Mouse (Mus musculus) CH12.LX (cell line): ENCODE measurements at regions not wholly inside any gene's neighbourhood (a gene's known extent, or its start where the extent isn't known, plus 50 kb on each side); places are given as distances from the start of the nearest gene placed in this dataset.

Source experiments
- DNase-seq: peaks from one replicate; pipeline ENCODE4 v3.0.0-alpha.2; 2013; ENCODE audit errors: extremely low read depth
- H3K27ac ChIP-seq: 2 replicates; pipeline ENCODE4 v1.5.1; 2012; ENCODE audit warnings: low read depth, mild to moderate bottlenecking, control low read depth, moderate library complexity; ENCODE audit not compliant: insufficient read depth
- H3K27me3 ChIP-seq: replicated peaks from 2 replicates; pipeline ENCODE3; 2012; ENCODE audit warnings: inconsistent platforms
- H3K36me3 ChIP-seq, 2 experiments: replicated peaks in 1 of 2; 2 replicates each; pipeline versions ENCODE3 to v1.6.1; 2012; ENCODE audit warnings: inconsistent platforms in 1 of 2, low read length in 1 of 2, mild to moderate bottlenecking in 1 of 2, mixed read lengths in 1 of 2, moderate library complexity in 1 of 2; ENCODE audit not compliant: control insufficient read depth in 1 of 2, insufficient read depth in 1 of 2
- H3K4me1 ChIP-seq, 2 experiments: 2 replicates each; pipeline ENCODE4 v1.6.1; 2012; ENCODE audit warnings: inconsistent platforms in 1 of 2, moderate library complexity in 1 of 2; ENCODE audit not compliant: insufficient read depth in 2 of 2, control insufficient read depth in 1 of 2
- H3K4me2 ChIP-seq: 2 replicates; pipeline ENCODE4 v1.6.1; 2012; ENCODE audit warnings: low read depth, mild to moderate bottlenecking, control low read depth; ENCODE audit not compliant: poor library complexity, insufficient read depth, severe bottlenecking
- H3K4me3 ChIP-seq, 3 experiments: fragments of 150-350 bp in 1 of 3; sonication (generic) in 1 of 3; replicated peaks in 1 of 3; 2 replicates each; pipeline versions ENCODE3 to v1.5.1; 2011 to 2012; ENCODE audit warnings: low read depth in 2 of 3, low read length in 2 of 3, mild to moderate bottlenecking in 2 of 3, moderate library complexity in 2 of 3, control low read depth in 1 of 3, improper control_type of control experiment in 1 of 3, inconsistent platforms in 1 of 3, mixed read lengths in 1 of 3; ENCODE audit not compliant: poor library complexity in 1 of 3
- H3K79me2 ChIP-seq: replicated peaks from 2 replicates; pipeline ENCODE4 v1.6.1; 2012; ENCODE audit warnings: mild to moderate bottlenecking, moderate library complexity; ENCODE audit not compliant: control insufficient read depth, poor library complexity, insufficient read depth, severe bottlenecking; ENCODE audit errors: extremely low read depth
- H3K9ac ChIP-seq: 2 replicates; pipeline ENCODE4 v1.6.1; 2012; ENCODE audit warnings: low read depth, mild to moderate bottlenecking, control low read depth, moderate library complexity; ENCODE audit not compliant: insufficient read depth
- H3K9me3 ChIP-seq: replicated peaks from 2 replicates; pipeline ENCODE3; 2012; ENCODE audit warnings: low read length, inconsistent platforms, mixed read lengths
- CHD1 ChIP-seq: IDR thresholded peaks from 2 replicates; pipeline ENCODE4 v1.6.1; 2012; ENCODE audit warnings: low read depth, low read length, improper control_type of control experiment, inconsistent platforms
- CHD2 ChIP-seq: IDR thresholded peaks from 2 replicates; pipeline ENCODE4 v1.6.1; 2011; ENCODE audit warnings: low read length, improper control_type of control experiment
- CTCF ChIP-seq, 2 experiments: IDR thresholded peaks in 1 of 2; conservative IDR thresholded peaks in 1 of 2; 2 replicates each; pipeline ENCODE4 v1.5.1; 2011 to 2012; ENCODE audit warnings: low read depth in 2 of 2, low read length in 2 of 2, improper control_type of control experiment in 1 of 2, inconsistent platforms in 1 of 2, mild to moderate bottlenecking in 1 of 2, moderate library complexity in 1 of 2
- E2F4 ChIP-seq: IDR thresholded peaks from 2 replicates; pipeline ENCODE4 v1.6.1; 2011; ENCODE audit warnings: low read depth, low read length, improper control_type of control experiment; ENCODE audit not compliant: insufficient replicate concordance
- EP300 ChIP-seq: IDR thresholded peaks from 2 replicates; pipeline ENCODE4 v1.6.1; 2011; ENCODE audit warnings: low read length, improper control_type of control experiment
- ETS1 ChIP-seq: conservative IDR thresholded peaks from 2 replicates; pipeline ENCODE4 v1.6.1; 2012; ENCODE audit warnings: low read depth, mild to moderate bottlenecking, inconsistent platforms, low read length, improper control_type of control experiment, moderate library complexity
- GABPA ChIP-seq: IDR thresholded peaks from 2 replicates; pipeline ENCODE4 v1.6.1; 2012; ENCODE audit warnings: low read depth, low read length, improper control_type of control experiment, inconsistent platforms; ENCODE audit not compliant: insufficient replicate concordance
- JUND ChIP-seq: conservative IDR thresholded peaks from 2 replicates; pipeline ENCODE4 v1.6.1; 2011; ENCODE audit warnings: low read depth, low read length, improper control_type of control experiment
- KAT2A ChIP-seq: IDR thresholded peaks from 2 replicates; pipeline ENCODE4 v1.6.1; 2012; ENCODE audit warnings: low read length, improper control_type of control experiment, inconsistent platforms; ENCODE audit not compliant: insufficient replicate concordance
- MAFK ChIP-seq: IDR thresholded peaks from 2 replicates; pipeline ENCODE4 v1.6.1; 2011; ENCODE audit warnings: low read length, improper control_type of control experiment; ENCODE audit not compliant: insufficient replicate concordance
- MAZ ChIP-seq: IDR thresholded peaks from 2 replicates; pipeline ENCODE4 v1.6.1; 2012; ENCODE audit warnings: low read depth, mild to moderate bottlenecking, inconsistent platforms, low read length, improper control_type of control experiment, moderate library complexity
- MEF2A ChIP-seq: IDR thresholded peaks from 2 replicates; pipeline ENCODE4 v1.6.1; 2014; ENCODE audit warnings: low read depth, mild to moderate bottlenecking, inconsistent platforms, low read length, improper control_type of control experiment, borderline replicate concordance
- MXI1 ChIP-seq: IDR thresholded peaks from 2 replicates; pipeline ENCODE4 v1.6.1; 2011; ENCODE audit warnings: mild to moderate bottlenecking, low read depth, low read length, improper control_type of control experiment
- NELFE ChIP-seq: IDR thresholded peaks from 2 replicates; pipeline ENCODE4 v1.6.1; 2011; ENCODE audit warnings: low read depth, low read length, improper control_type of control experiment
- NRF1 ChIP-seq: IDR thresholded peaks from 2 replicates; pipeline ENCODE4 v1.6.1; 2014; ENCODE audit warnings: low read depth, mild to moderate bottlenecking, inconsistent platforms, low read length, improper control_type of control experiment, moderate library complexity
- POLR2AphosphoS2 ChIP-seq: IDR thresholded peaks from 2 replicates; pipeline ENCODE4 v1.6.1; 2011; ENCODE audit warnings: low read depth, low read length, improper control_type of control experiment
- RAD21 ChIP-seq: IDR thresholded peaks from 2 replicates; pipeline ENCODE4 v1.6.1; 2011; ENCODE audit warnings: low read depth, mild to moderate bottlenecking, low read length, improper control_type of control experiment, moderate library complexity
- RCOR1 ChIP-seq: conservative IDR thresholded peaks from 2 replicates; pipeline ENCODE4 v1.6.1; 2012; ENCODE audit warnings: low read depth, mild to moderate bottlenecking, inconsistent platforms, low read length, improper control_type of control experiment
- SIN3A ChIP-seq: IDR thresholded peaks from 2 replicates; pipeline ENCODE4 v1.6.1; 2012; ENCODE audit warnings: low read length, improper control_type of control experiment, inconsistent platforms
- SMC3 ChIP-seq: IDR thresholded peaks from 2 replicates; pipeline ENCODE4 v1.6.1; 2011; ENCODE audit warnings: low read depth, low read length, improper control_type of control experiment
- UBTF ChIP-seq: IDR thresholded peaks from 2 replicates; pipeline ENCODE4 v1.6.1; 2012; ENCODE audit warnings: low read depth, mild to moderate bottlenecking, inconsistent platforms, low read length, improper control_type of control experiment, moderate library complexity
- USF1 ChIP-seq: IDR thresholded peaks from 2 replicates; pipeline ENCODE4 v1.6.1; 2014; ENCODE audit warnings: low read depth, mild to moderate bottlenecking, inconsistent platforms, low read length, improper control_type of control experiment
- USF2 ChIP-seq: conservative IDR thresholded peaks from 2 replicates; pipeline ENCODE4 v1.6.1; 2011; ENCODE audit warnings: low read depth, low read length, improper control_type of control experiment
- ZC3H11A ChIP-seq: IDR thresholded peaks from 2 replicates; pipeline ENCODE4 v1.6.1; 2012; ENCODE audit warnings: low read depth, mild to moderate bottlenecking, inconsistent platforms, low read length, improper control_type of control experiment
- ZMIZ1 ChIP-seq: IDR thresholded peaks from 2 replicates; pipeline ENCODE4 v1.6.1; 2012; ENCODE audit warnings: low read depth, mild to moderate bottlenecking, inconsistent platforms, low read length, improper control_type of control experiment
- ZNF384 ChIP-seq: IDR thresholded peaks from 2 replicates; pipeline ENCODE4 v1.6.1; 2012; ENCODE audit warnings: low read depth, low read length, improper control_type of control experiment, inconsistent platforms
- dilution Hi-C: fragments of 300-500 bp; cut with MboI; formaldehyde crosslinking; loops from 2 replicates; pipeline ENCODE4 v1.14.3; 2020; ENCODE audit warnings: low sequenced_read_pairs; ENCODE audit not compliant: extremely low pct_unique_long_range_greater_than_20kb, extremely low pct_ligation_motif_present
- in situ Hi-C: fragments of 300-500 bp; cut with MboI; formaldehyde crosslinking; loops from 3 replicates; pipeline ENCODE4 v1.14.3; 2019; ENCODE audit warnings: low sequenced_read_pairs, low pct_ligation_motif_present, low pct_unique_long_range_greater_than_20kb, mixed read lengths

DNA sequence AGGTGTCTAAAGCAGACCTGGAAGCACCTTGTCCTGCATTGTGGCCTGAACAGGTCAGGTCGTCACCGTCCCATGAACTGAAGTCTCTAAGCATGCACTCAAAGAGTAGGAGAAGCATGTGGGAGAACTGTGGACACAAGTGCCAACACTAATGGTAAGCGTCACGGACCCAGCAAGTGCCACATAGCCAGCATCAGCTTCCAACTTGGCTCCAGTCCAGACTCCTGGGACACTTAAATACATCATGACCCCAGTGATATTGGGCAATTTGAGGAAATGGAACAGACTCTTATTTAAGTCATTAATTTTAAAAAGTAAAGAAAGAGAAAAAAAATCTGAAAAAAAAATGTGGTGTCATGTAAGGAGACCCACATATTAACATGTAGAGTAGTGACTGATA is 75.3 kb upstream of the Olig3 start:
- DNase-seq = no peak
- dilution Hi-C loops (no loop called here), in situ Hi-C loops (no loop called here)
- no peak overlapping the region for H3K4me3 ChIP-seq
- H3K36me3 ChIP-seq = no peaks in the 10 kb centered on the region
- no peak overlapping the region for H3K9ac ChIP-seq
- no peaks in the 10 kb centered on the region for H3K9me3 ChIP-seq
- no peak overlapping the region for H3K4me2 ChIP-seq
- TF ChIP-seq JUND = no peak
- TF ChIP-seq MEF2A = no peak
- no peak for TF ChIP-seq GABPA
- TF ChIP-seq CTCF (conservative IDR thresholded peaks at IDR 0.05 in 1 of 2, IDR thresholded peaks at IDR 0.05 in 1 of 2; ENCODE audit: low read depth in 2 of 2, low read length in 2 of 2) = no peak
- TF ChIP-seq ZC3H11A = no peak
- TF ChIP-seq ETS1 = no peak
- no peak for TF ChIP-seq RAD21
- no peak for TF ChIP-seq CHD1
- no peak for TF ChIP-seq SIN3A
- no peak for TF ChIP-seq MAFK
- no peak for TF ChIP-seq ZNF384
- no peak for TF ChIP-seq RCOR1
- no peak for TF ChIP-seq MAZ
- no peak for TF ChIP-seq USF1
- no peak for TF ChIP-seq EP300
- no peak for TF ChIP-seq E2F4
- no peak for TF ChIP-seq POLR2AphosphoS2
- TF ChIP-seq ZMIZ1 = no peak
- TF ChIP-seq KAT2A = no peak
- no peaks in the 10 kb centered on the region for H3K27me3 ChIP-seq
- no peak overlapping the region for H3K27ac ChIP-seq
- H3K4me1 ChIP-seq = peaks cover 0 to 4% of the 10 kb centered on the region in 2 experiments; a peak in 1 of 4 replicates
- no peaks in the 10 kb centered on the region for H3K79me2 ChIP-seq

- dilution Hi-C loops (no loop called here), in situ Hi-C loops (no loop called here)
- no peak overlapping the region for H3K27ac ChIP-seq
- no peak overlapping the region for H3K9ac ChIP-seq
- no peaks in the 10 kb centered on the region for H3K27me3 ChIP-seq
- no peaks in the 10 kb centered on the region for H3K79me2 ChIP-seq
- H3K4me1 ChIP-seq = peaks cover 0 to 11% of the 10 kb centered on the region in 2 experiments; a peak in 1 of 4 replicates
- H3K4me3 ChIP-seq = no peak overlapping the region
- no peak for DNase-seq
- no peak overlapping the region for H3K4me2 ChIP-seq
- TF ChIP-seq CHD1 (no peak), EP300 (no peak), CTCF (conservative IDR thresholded peaks at IDR 0.05 in 1 of 2, IDR thresholded peaks at IDR 0.05 in 1 of 2; ENCODE audit: low read depth in 2 of 2, low read length in 2 of 2) (no peak), ZNF384 (no peak), MAFK (no peak), USF2 (no peak), ZMIZ1 (no peak), CHD2 (no peak), NRF1 (no peak), GABPA (no peak), JUND (no peak), UBTF (no peak), NELFE (no peak), ETS1 (no peak), MXI1 (no peak), SMC3 (no peak), MEF2A (no peak)
- H3K36me3 ChIP-seq = no peaks in the 10 kb centered on the region
- H3K9me3 ChIP-seq = no peaks in the 10 kb centered on the region
Observed at GRCm38 (mm10) chr10:19278189-19278842, 78.0 kb upstream of the Olig3 start.
